Mouse (Mus musculus) pancreas, adult 10 weeks (tissue): ENCODE data around the gene Plek. TPM values are rescaled to one million over a fixed set of nuclear protein-coding genes. Genes with fewer than 3 reads are reported as not detected.

Source experiments
- polyA plus RNA-seq: library from polyadenylated mRNA; stranded (reverse); fragments of 350-450 nt; fragmentation: Illumina TruSeq; extraction: RNeasy Lipid Tissue Mini Kit (QIAGEN cat#74804); gene quantifications from one replicate; pipeline ENCODE4 v1.2.3, GENCODE M21; 2015; ENCODE audit warnings: low read depth, low replicate concordance; ENCODE audit not compliant: insufficient read depth

The Plek gene
- polyA plus RNA-seq, result 1.4 TPM

GRCm38 (mm10) chr11:17051545-17052475, at the start of gene Plek, which contains the start of gene Cnrip1:
Plek (minus strand) TSS chr11:17052381.
Cnrip1 (plus strand) TSS chr11:17051586.

GRCm38 (mm10) chr11:16950976-16951760, 101.0 kb downstream of the Plek start, which contains the start of gene Fbxo48:
Fbxo48 (plus strand) TSS chr11:16951375.

Other genes with a start within 250 kb of the Plek start
- gene Fbxo48, start 101.0 kb downstream of the Plek start, polyA plus RNA-seq, result not detected
- gene Cnrip1, start 795 bp downstream of the Plek start, polyA plus RNA-seq, result 2.5 TPM
- 12.6 TPM for gene Ppp3r1, start 106.9 kb upstream of the Plek start, polyA plus RNA-seq
- gene Wdr92, start 129.7 kb upstream of the Plek start, polyA plus RNA-seq, result 2.0 TPM
- gene Pno1, start 159.2 kb upstream of the Plek start, polyA plus RNA-seq, result 5.2 TPM
- gene C1d, start 205.2 kb upstream of the Plek start, polyA plus RNA-seq, result 17.9 TPM